Mouse (Mus musculus) midbrain, postnatal 0 days (tissue): ENCODE measurements around the gene Orm2. TPM values are rescaled to one million over a fixed set of nuclear protein-coding genes. Genes with fewer than 3 reads are reported as not detected.

Source experiments
- ATAC-seq: fragments of 200-750 bp; cut with Nextera tagmentation; 2 replicates; pipeline ENCODE4 v1.8.0; 2017; ENCODE audit warnings: moderate number of reproducible peaks, mild to moderate bottlenecking, moderate TSS enrichment, moderate library complexity; ENCODE audit not compliant: low FRiP score
- DNase-seq: peaks from one replicate; pipeline ENCODE4 v3.0.0-alpha.2; 2015; ENCODE audit warnings: low spot score
- H3K27ac ChIP-seq: fragments of 300-500 bp; sonication (generic); 2 replicates; pipeline ENCODE4 v1.5.1; 2014; ENCODE audit warnings: low read depth, mild to moderate bottlenecking, low read length, mixed read lengths
- H3K27me3 ChIP-seq: fragments of 300-500 bp; sonication (generic); 2 replicates; pipeline ENCODE4 v1.6.1; 2014; ENCODE audit warnings: low read length, control low read depth, mixed read lengths; ENCODE audit not compliant: insufficient read depth
- H3K36me3 ChIP-seq: fragments of 300-500 bp; sonication (generic); 2 replicates; pipeline ENCODE4 v1.6.1; 2014; ENCODE audit warnings: low read length, control low read depth, mixed read lengths; ENCODE audit not compliant: insufficient read depth
- H3K4me1 ChIP-seq: fragments of 300-500 bp; sonication (generic); 2 replicates; pipeline ENCODE4 v1.6.1; 2014; ENCODE audit warnings: mild to moderate bottlenecking, control low read depth, antibody characterized with exemption, low read length, mixed read lengths; ENCODE audit not compliant: insufficient read depth
- H3K4me2 ChIP-seq: fragments of 300-500 bp; sonication (generic); 2 replicates; pipeline ENCODE4 v1.6.1; 2014; ENCODE audit warnings: low read depth, mild to moderate bottlenecking, low read length, mixed read lengths; ENCODE audit not compliant: poor library complexity, severe bottlenecking
- H3K4me3 ChIP-seq: fragments of 300-500 bp; sonication (generic); 2 replicates; pipeline ENCODE4 v1.5.1; 2014; ENCODE audit warnings: low read depth, mild to moderate bottlenecking, low read length, moderate library complexity
- H3K9ac ChIP-seq: fragments of 300-500 bp; sonication (generic); replicated peaks from 2 replicates; pipeline ENCODE4 v1.6.1; 2014; ENCODE audit warnings: mild to moderate bottlenecking, low read length, moderate library complexity, mixed read lengths; ENCODE audit not compliant: poor library complexity, severe bottlenecking
- H3K9me3 ChIP-seq: fragments of 300-500 bp; sonication (generic); 2 replicates; pipeline ENCODE4 v1.6.1; 2016; ENCODE audit warnings: low read length, control low read depth
- CTCF ChIP-seq: IDR thresholded peaks from 2 replicates; pipeline ENCODE4 v1.5.1; 2016; ENCODE audit warnings: antibody characterized with exemption, mild to moderate bottlenecking
- WGBS: fragments of 180-500 bp; shearing (Covaris S2); extraction: QIAGEN DNeasy Blood & Tissue Kit; methylation state at CpG from one replicate; pipeline ENCODE4 v1.1.7; 2014; 5-methylcytosine and 5-hydroxymethylcytosine counted together
- polyA plus RNA-seq: library from polyadenylated mRNA; unstranded; fragments of >200 nt; fragmentation: Nextera tagmentation; extraction: Ambion mirVana; gene quantifications from 2 replicates; pipeline ENCODE4 v1.2.1, GENCODE M21; 2015
- total RNA-seq: library from RNA; depleted of rRNA; stranded (reverse); fragments of >200 nt; gene quantifications from 2 replicates; pipeline ENCODE4 v1.2.3, GENCODE M21; 2014

The Orm2 gene
- total and polyA plus RNA-seq, 2 experiments from 2014 or later, result not detected

GRCm38 (mm10) chr4:63383474-63383873 is 21.2 kb downstream of the Orm2 start:
- DNase-seq (no peak), ATAC-seq (no peak)
- WGBS, result 81% methylated on average over 12 of the region's 12 CpGs
- Histone ChIP-seq H3K36me3 (peaks cover 9% of the 10 kb centered on the region), H3K4me1 (no peaks in the 10 kb centered on the region), H3K27ac (no peak overlapping the region), H3K9me3 (no peaks in the 10 kb centered on the region), H3K9ac (no peak overlapping the region), H3K4me3 (no peak overlapping the region), H3K27me3 (no peaks in the 10 kb centered on the region), H3K4me2 (no peak overlapping the region)
- no peak for TF ChIP-seq CTCF

- WGBS, result 92% methylated on average over 4 of the region's 4 CpGs
- TF ChIP-seq CTCF, result no peak
- ATAC-seq, result no peak
These were observed 22.0 kb downstream of the Orm2 start for GRCm38 (mm10) chr4:63384262-63384661.

GRCm38 (mm10) chr4:63385253-63385652 is 23.0 kb downstream of the Orm2 start:
- no peak overlapping the region for H3K4me3 ChIP-seq
- DNase-seq, result no peak
- peaks cover 2% of the 10 kb centered on the region for H3K36me3 ChIP-seq
- H3K9me3 ChIP-seq, result no peaks in the 10 kb centered on the region
- H3K9ac ChIP-seq, result no peak overlapping the region
- WGBS, result 82% methylated on average over 3 of the region's 3 CpGs
- H3K27me3 ChIP-seq, result no peaks in the 10 kb centered on the region
- H3K4me1 ChIP-seq, result peaks cover 3% of the 10 kb centered on the region; the same call in 1 of the 2 replicates
- no peak overlapping the region for H3K4me2 ChIP-seq
- no peak for TF ChIP-seq CTCF
- ATAC-seq, result no peak
- no peak overlapping the region for H3K27ac ChIP-seq

More at GRCm38 (mm10) chr4:63384262-63384661, 22.0 kb downstream of the Orm2 start:
- Histone ChIP-seq H3K27me3 (no peaks in the 10 kb centered on the region), H3K9me3 (no peaks in the 10 kb centered on the region), H3K4me3 (no peak overlapping the region), H3K4me1 (peaks cover 3% of the 10 kb centered on the region; the same call in 1 of the 2 replicates), H3K36me3 (peaks cover 9% of the 10 kb centered on the region), H3K27ac (no peak overlapping the region), H3K4me2 (no peak overlapping the region), H3K9ac (no peak overlapping the region)
- DNase-seq, result no peak

- no peak for ATAC-seq
- H3K9me3 ChIP-seq, result no peaks in the 10 kb centered on the region
- no peak overlapping the region for H3K27ac ChIP-seq
These were observed 23.5 kb downstream of the Orm2 start for GRCm38 (mm10) chr4:63385784-63386183.

GRCm38 (mm10) chr4:63388029-63388428 is 25.8 kb downstream of the Orm2 start:
- Histone ChIP-seq H3K4me1 (peaks cover 3% of the 10 kb centered on the region; the same call in 1 of the 2 replicates), H3K9me3 (no peaks in the 10 kb centered on the region), H3K4me3 (no peak overlapping the region), H3K27ac (no peak overlapping the region), H3K4me2 (no peak overlapping the region), H3K27me3 (no peaks in the 10 kb centered on the region), H3K9ac (no peak overlapping the region), H3K36me3 (no peaks in the 10 kb centered on the region; the same call in 1 of the 2 replicates)
- 59% methylated on average over 6 of the region's 6 CpGs for WGBS
- TF ChIP-seq CTCF, result no peak
- DNase-seq (no peak), ATAC-seq (no peak)

More at GRCm38 (mm10) chr4:63385784-63386183, 23.5 kb downstream of the Orm2 start:
- Histone ChIP-seq H3K4me1 (peaks cover 3% of the 10 kb centered on the region; the same call in 1 of the 2 replicates), H3K4me3 (no peak overlapping the region), H3K9ac (no peak overlapping the region), H3K27me3 (no peaks in the 10 kb centered on the region), H3K4me2 (no peak overlapping the region), H3K36me3 (no peaks in the 10 kb centered on the region; the same call in 1 of the 2 replicates)
- WGBS, result 71% methylated on average over 11 of the region's 11 CpGs
- no peak for TF ChIP-seq CTCF
- DNase-seq, result no peak

GRCm38 (mm10) chr4:63389121-63389886 is 27.1 kb downstream of the Orm2 start:
- Histone ChIP-seq H3K27ac (peak overlapping the region; percentile 65), H3K27me3 (no peaks in the 10 kb centered on the region), H3K4me3 (no peak overlapping the region), H3K36me3 (peaks cover 6% of the 10 kb centered on the region; the same call in 1 of the 2 replicates), H3K9me3 (no peaks in the 10 kb centered on the region), H3K9ac (no peak overlapping the region; the same call in 1 of the 2 replicates), H3K4me2 (no peak overlapping the region), H3K4me1 (peaks cover 3% of the 10 kb centered on the region; the same call in 1 of the 2 replicates)
- DNase-seq (peak; percentile 41), ATAC-seq (peak; percentile 34)
- 0 out of 2 replicates have a peak, but pooled peaks have one; percentile 5 for TF ChIP-seq CTCF
- WGBS, result 24% methylated on average over 8 of the region's 8 CpGs
